Mouse (Mus musculus): Measurements from ENCODE around the gene Apc2. TPM values are rescaled to one million over a fixed set of nuclear protein-coding genes. Genes with fewer than 3 reads are reported as not detected.

Apc2 gene
- total and polyA plus RNA-seq, 3 experiments: 0.07 to 0.13 TPM; not detected in 1

- Histone ChIP-seq H3K4me3 (replicated peaks in 1 of 3; ENCODE audit: low read depth in 2 of 3, low read length in 2 of 3, poor library complexity in 1 of 3) (peak within 1 kb of the TSS; percentile 40 to 63 (median 40)), H3K27ac (ENCODE audit: insufficient read depth, low read depth) (no peak within 1 kb of the TSS), H3K79me2 (replicated peaks; ENCODE audit: control insufficient read depth, extremely low read depth, insufficient read depth, poor library complexity, severe bottlenecking) (no peaks in the 10 kb centered on the region), H3K4me2 (ENCODE audit: insufficient read depth, low read depth, poor library complexity, severe bottlenecking) (peak within 1 kb of the TSS; percentile 72), H3K27me3 (replicated peaks) (peaks cover 80% of the 10 kb centered on the region), H3K4me1 (ENCODE audit: control insufficient read depth in 1 of 2, insufficient read depth in 2 of 2) (peaks cover 3 to 10% of the 10 kb centered on the region in 2 experiments), H3K9ac (ENCODE audit: insufficient read depth, low read depth) (peak within 1 kb of the TSS; percentile 41), H3K9me3 (replicated peaks; ENCODE audit: low read length) (peaks cover 2% of the 10 kb centered on the region), H3K36me3 (replicated peaks in 1 of 2; ENCODE audit: control insufficient read depth in 1 of 2, insufficient read depth in 1 of 2, low read length in 1 of 2) (no peaks in the 10 kb centered on the region)
- in situ Hi-C loops (cut with MboI; ENCODE audit: low pct_ligation_motif_present, low pct_unique_long_range_greater_than_20kb, low sequenced_read_pairs): loop anchor here (5.0 kb wide), 1 partner anchor 171 kb away; the partner anchor contains the start of gene Efna2
- 0 out of 2 replicates have a peak, but pooled peaks have one; percentile 35 for TF ChIP-seq ZC3H11A (IDR thresholded peaks at IDR 0.05; ENCODE audit: low read depth, low read length)
- TF ChIP-seq CHD2 (IDR thresholded peaks at IDR 0.05; ENCODE audit: low read length): no peak
- no peak; the same call in 1 of the 2 replicates for TF ChIP-seq HCFC1 (IDR thresholded peaks at IDR 0.05; ENCODE audit: low read depth, low read length)
- no peak for TF ChIP-seq MAFK (IDR thresholded peaks at IDR 0.05; ENCODE audit: insufficient replicate concordance, low read length)
- no peak for TF ChIP-seq CHD1 (IDR thresholded peaks at IDR 0.05; ENCODE audit: low read depth, low read length)
- TF ChIP-seq TCF12 (IDR thresholded peaks at IDR 0.05; ENCODE audit: low read depth, low read length): 0 out of 2 replicates have a peak, but pooled peaks have one; percentile 19
- no peak for TF ChIP-seq ZKSCAN1 (IDR thresholded peaks at IDR 0.05; ENCODE audit: borderline replicate concordance, low read depth, low read length)
- TF ChIP-seq ZNF384 (IDR thresholded peaks at IDR 0.05; ENCODE audit: low read depth, low read length): no peak
- TF ChIP-seq GABPA (IDR thresholded peaks at IDR 0.05; ENCODE audit: insufficient replicate concordance, low read depth, low read length): no peak
- no peak for TF ChIP-seq JUN (IDR thresholded peaks at IDR 0.05; ENCODE audit: insufficient read depth, low read depth, low read length)
- peak; percentile 69 for TF ChIP-seq SMC3 (IDR thresholded peaks at IDR 0.05; ENCODE audit: low read depth, low read length)
- no peak for TF ChIP-seq MAX (IDR thresholded peaks at IDR 0.05; ENCODE audit: low read length)
- TF ChIP-seq E2F4 (IDR thresholded peaks at IDR 0.05; ENCODE audit: insufficient replicate concordance, low read depth, low read length): no peak
- 0 out of 2 replicates have a peak, but pooled peaks have one; percentile 12 for TF ChIP-seq MEF2A (IDR thresholded peaks at IDR 0.05; ENCODE audit: borderline replicate concordance, low read depth, low read length)
- TF ChIP-seq EP300 (IDR thresholded peaks at IDR 0.05; ENCODE audit: low read length): no peak
- no peak for TF ChIP-seq JUND (conservative IDR thresholded peaks at IDR 0.05; ENCODE audit: low read depth, low read length)
- no peak for TF ChIP-seq KAT2A (IDR thresholded peaks at IDR 0.05; ENCODE audit: insufficient replicate concordance, low read length)
- TF ChIP-seq ELF1 (IDR thresholded peaks at IDR 0.05; ENCODE audit: low read depth, low read length): peak; percentile 49
- TF ChIP-seq MYC (IDR thresholded peaks at IDR 0.05; ENCODE audit: low read depth, low read length): no peak
- no peak for TF ChIP-seq BHLHE40 (IDR thresholded peaks at IDR 0.05; ENCODE audit: low read depth, low read length)
- peak; percentile 20 to 92; a peak in 2 of 4 replicates for TF ChIP-seq CTCF (conservative IDR thresholded peaks at IDR 0.05 in 1 of 2, IDR thresholded peaks at IDR 0.05 in 1 of 2; ENCODE audit: low read depth in 2 of 2, low read length in 2 of 2)
- TF ChIP-seq ZMIZ1 (IDR thresholded peaks at IDR 0.05; ENCODE audit: low read depth, low read length): no peak
- no peak for TF ChIP-seq SIN3A (IDR thresholded peaks at IDR 0.05; ENCODE audit: low read length)
- TF ChIP-seq UBTF (IDR thresholded peaks at IDR 0.05; ENCODE audit: low read depth, low read length): no peak
- TF ChIP-seq POLR2AphosphoS2 (IDR thresholded peaks at IDR 0.05; ENCODE audit: low read depth, low read length): no peak
- TF ChIP-seq USF2 (conservative IDR thresholded peaks at IDR 0.05; ENCODE audit: low read depth, low read length): no peak
- no peak for TF ChIP-seq ETS1 (conservative IDR thresholded peaks at IDR 0.05; ENCODE audit: low read depth, low read length)
- TF ChIP-seq RAD21 (IDR thresholded peaks at IDR 0.05; ENCODE audit: low read depth, low read length): peak; percentile 82
- TF ChIP-seq TBP (conservative IDR thresholded peaks at IDR 0.05; ENCODE audit: low read depth, low read length): no peak
- TF ChIP-seq POLR2A (IDR thresholded peaks at IDR 0.05; ENCODE audit: low read depth, low read length): peak; percentile 37; the same call in 1 of the 2 replicates
- TF ChIP-seq RCOR1 (conservative IDR thresholded peaks at IDR 0.05; ENCODE audit: low read depth, low read length): no peak
- TF ChIP-seq IRF4 (IDR thresholded peaks at IDR 0.05; ENCODE audit: low read depth, low read length): peak; percentile 48; the same call in 1 of the 2 replicates
- no peak; the same call in 1 of the 2 replicates for TF ChIP-seq MXI1 (IDR thresholded peaks at IDR 0.05; ENCODE audit: low read depth, low read length)
- no peak for TF ChIP-seq PAX5 (IDR thresholded peaks at IDR 0.05; ENCODE audit: low read length)
- TF ChIP-seq USF1 (IDR thresholded peaks at IDR 0.05; ENCODE audit: low read depth, low read length): no peak
- TF ChIP-seq NELFE (IDR thresholded peaks at IDR 0.05; ENCODE audit: low read depth, low read length): no peak
- peak; percentile 73; the same call in 1 of the 2 replicates for TF ChIP-seq MAZ (IDR thresholded peaks at IDR 0.05; ENCODE audit: low read depth, low read length)
- 0 out of 2 replicates have a peak, but pooled peaks have one; percentile 24 for TF ChIP-seq NRF1 (IDR thresholded peaks at IDR 0.05; ENCODE audit: low read depth, low read length)
- DNase-seq (ENCODE audit: extremely low read depth): peak; percentile 55
- dilution Hi-C loops (cut with MboI; ENCODE audit: extremely low pct_ligation_motif_present, extremely low pct_unique_long_range_greater_than_20kb, low sequenced_read_pairs): no loop called here
These were observed 52.5 kb downstream of the Apc2 start, which contains the start of gene Adamtsl5 for GRCm38 (mm10) chr10:80348244-80348781. Gene Adamtsl5 (minus strand): TSS chr10:80348412.
